Mouse (Mus musculus) MEL (cell line): Measurements from ENCODE around the gene Zfp91. TPM values are rescaled to one million over a fixed set of nuclear protein-coding genes. Genes with fewer than 3 reads are reported as not detected.

Source experiments
- DNase-seq: peaks from one replicate; pipeline ENCODE4 v3.0.0; 2011; ENCODE audit warnings: low read depth, low spot score
- H3K27ac ChIP-seq: 2 replicates; pipeline ENCODE4 v1.5.1; 2012; ENCODE audit warnings: low read depth, mild to moderate bottlenecking, control low read depth, low read length, moderate library complexity; ENCODE audit not compliant: control insufficient read depth
- H3K27me3 ChIP-seq, 2 experiments: fragments of 150-350 bp in 1 of 2; sonication (generic) in 1 of 2; 2 replicates each; pipeline ENCODE4 v1.6.1; 2012; ENCODE audit warnings: low read length in 2 of 2, mild to moderate bottlenecking in 2 of 2, improper control_type of control experiment in 1 of 2, moderate library complexity in 1 of 2; ENCODE audit not compliant: insufficient read depth in 2 of 2, control insufficient read depth in 1 of 2
- H3K36me3 ChIP-seq, 2 experiments: 2 replicates each; pipeline ENCODE4 v1.6.1; 2012 to 2014; ENCODE audit warnings: low read length in 2 of 2, improper control_type of control experiment in 1 of 2, inconsistent platforms in 1 of 2, mild to moderate bottlenecking in 1 of 2; ENCODE audit not compliant: insufficient read depth in 2 of 2, control insufficient read depth in 1 of 2
- H3K4me1 ChIP-seq, 2 experiments: fragments of 150-350 bp in 1 of 2; sonication (generic) in 1 of 2; 2 replicates each; pipeline ENCODE4 v1.6.1; 2012; ENCODE audit warnings: low read length in 2 of 2, improper control_type of control experiment in 1 of 2, mild to moderate bottlenecking in 1 of 2; ENCODE audit not compliant: insufficient read depth in 2 of 2, control insufficient read depth in 1 of 2
- H3K4me3 ChIP-seq, 2 experiments: fragments of 150-350 bp in 1 of 2; sonication (generic) in 1 of 2; 2 replicates each; pipeline ENCODE4 v1.5.1; 2012; ENCODE audit warnings: low read depth in 2 of 2, low read length in 2 of 2, mild to moderate bottlenecking in 2 of 2, moderate library complexity in 2 of 2, control low read depth in 1 of 2, improper control_type of control experiment in 1 of 2; ENCODE audit not compliant: control insufficient read depth in 1 of 2, insufficient read depth in 1 of 2
- H3K79me2 ChIP-seq: 2 replicates; pipeline ENCODE4 v1.6.1; 2012; ENCODE audit warnings: mild to moderate bottlenecking, low read length, moderate library complexity; ENCODE audit not compliant: control insufficient read depth, poor library complexity, insufficient read depth
- H3K9ac ChIP-seq: 2 replicates; pipeline ENCODE4 v1.6.1; 2012; ENCODE audit warnings: low read depth, mild to moderate bottlenecking, control low read depth, low read length, moderate library complexity; ENCODE audit not compliant: control insufficient read depth, poor library complexity, severe bottlenecking
- H3K9me3 ChIP-seq: fragments of 150-350 bp; sonication (generic); replicated peaks from 2 replicates; pipeline ENCODE4 v1.6.1; 2012; ENCODE audit warnings: mild to moderate bottlenecking, low read length, improper control_type of control experiment, moderate library complexity; ENCODE audit not compliant: insufficient read depth
- BHLHE40 ChIP-seq: IDR thresholded peaks from 2 replicates; pipeline ENCODE4 v1.6.1; 2012; ENCODE audit warnings: low read depth, mild to moderate bottlenecking, inconsistent platforms, low read length, improper control_type of control experiment, borderline replicate concordance
- CHD1 ChIP-seq: IDR thresholded peaks from 2 replicates; pipeline ENCODE4 v1.6.1; 2012; ENCODE audit warnings: low read depth, mild to moderate bottlenecking, inconsistent platforms, low read length, improper control_type of control experiment
- CTCF ChIP-seq, 3 experiments: IDR thresholded peaks in 2 of 3; conservative IDR thresholded peaks in 1 of 3; 2 replicates each; pipeline ENCODE4 v1.5.1; 2011 to 2012; ENCODE audit warnings: low read length in 3 of 3, low read depth in 2 of 3, mild to moderate bottlenecking in 2 of 3, improper control_type of control experiment in 1 of 3, inconsistent platforms in 1 of 3, mixed read lengths in 1 of 3, moderate library complexity in 1 of 3; ENCODE audit not compliant: control insufficient read depth in 1 of 3, insufficient read depth in 1 of 3, poor library complexity in 1 of 3, severe bottlenecking in 1 of 3
- EP300 ChIP-seq, 2 experiments: IDR thresholded peaks; 2 replicates each; pipeline ENCODE4 v1.6.1; 2011; ENCODE audit warnings: improper control_type of control experiment in 2 of 2, low read length in 2 of 2, low read depth in 1 of 2, mild to moderate bottlenecking in 1 of 2
- GATA1 ChIP-seq: IDR thresholded peaks from 2 replicates; pipeline ENCODE4 v1.6.1; 2011; ENCODE audit warnings: low read depth, low read length, improper control_type of control experiment
- HCFC1 ChIP-seq: IDR thresholded peaks from 2 replicates; pipeline ENCODE4 v1.6.1; 2012; ENCODE audit warnings: low read depth, mild to moderate bottlenecking, inconsistent platforms, low read length, improper control_type of control experiment, moderate library complexity
- MAZ ChIP-seq: IDR thresholded peaks from 2 replicates; pipeline ENCODE4 v1.6.1; 2012; ENCODE audit warnings: low read depth, mild to moderate bottlenecking, inconsistent platforms, low read length, improper control_type of control experiment
- MXI1 ChIP-seq: IDR thresholded peaks from 2 replicates; pipeline ENCODE4 v1.6.1; 2011; ENCODE audit warnings: mild to moderate bottlenecking, low read depth, low read length, improper control_type of control experiment
- MYC ChIP-seq: IDR thresholded peaks from 2 replicates; pipeline ENCODE4 v1.6.1; 2011; ENCODE audit warnings: low read depth, mild to moderate bottlenecking, low read length, improper control_type of control experiment, moderate library complexity
- NELFE ChIP-seq: IDR thresholded peaks from 2 replicates; pipeline ENCODE4 v1.6.1; 2011; ENCODE audit warnings: low read depth, low read length, improper control_type of control experiment
- NRF1 ChIP-seq: IDR thresholded peaks from 2 replicates; pipeline ENCODE4 v1.6.1; 2014; ENCODE audit warnings: low read depth, mild to moderate bottlenecking, inconsistent platforms, low read length, improper control_type of control experiment, moderate library complexity; ENCODE audit not compliant: poor library complexity, insufficient read depth, severe bottlenecking
- POLR2A ChIP-seq, 2 experiments: IDR thresholded peaks; 2 replicates each; pipeline ENCODE4 v1.6.1; 2011 to 2012; ENCODE audit warnings: low read length in 2 of 2, mild to moderate bottlenecking in 2 of 2, control low read depth in 1 of 2, improper control_type of control experiment in 1 of 2, low read depth in 1 of 2, moderate library complexity in 1 of 2; ENCODE audit not compliant: control insufficient read depth in 1 of 2, insufficient read depth in 1 of 2, poor library complexity in 1 of 2
- RCOR1 ChIP-seq: IDR thresholded peaks from 2 replicates; pipeline ENCODE4 v1.6.1; 2012; ENCODE audit warnings: low read depth, mild to moderate bottlenecking, inconsistent platforms, low read length, improper control_type of control experiment
- SIN3A ChIP-seq: IDR thresholded peaks from 2 replicates; pipeline ENCODE4 v1.6.1; 2012; ENCODE audit warnings: low read length, improper control_type of control experiment, inconsistent platforms
- TCF12 ChIP-seq: IDR thresholded peaks from 2 replicates; pipeline ENCODE4 v1.6.1; 2014; ENCODE audit warnings: low read depth, mild to moderate bottlenecking, inconsistent platforms, low read length, improper control_type of control experiment, moderate library complexity
- UBTF ChIP-seq: IDR thresholded peaks from 2 replicates; pipeline ENCODE4 v1.6.1; 2012; ENCODE audit warnings: low read depth, mild to moderate bottlenecking, inconsistent platforms, low read length, improper control_type of control experiment, moderate library complexity, borderline replicate concordance; ENCODE audit not compliant: insufficient read depth
- USF1 ChIP-seq: IDR thresholded peaks from 2 replicates; pipeline ENCODE4 v1.6.1; 2014; ENCODE audit warnings: low read depth, mild to moderate bottlenecking, inconsistent platforms, low read length, improper control_type of control experiment, moderate library complexity
- polyA plus RNA-seq, 2 experiments: library from polyadenylated mRNA; stranded (reverse) in 1 of 2; unstranded in 1 of 2; fragments of >175 nt in 1 of 2; fragments of >200 nt in 1 of 2; gene quantifications; 2 replicates each; pipeline versions ENCODE4 v1.2.1 to v1.2.4; 2012; ENCODE audit warnings: low replicate concordance in 2 of 2, low read depth in 1 of 2; ENCODE audit not compliant: insufficient read length in 2 of 2, insufficient read depth in 1 of 2, missing spikeins in 1 of 2
- total RNA-seq: library from RNA; depleted of rRNA; stranded (reverse); fragments of 300-350 nt; gene quantifications from 2 replicates; pipeline ENCODE4 v1.2.3, GENCODE M21; 2012

The Zfp91 gene
- total and polyA plus RNA-seq, 3 experiments = 32.3 to 148 (median 51.7) TPM

GRCm38 (mm10) chr19:12812644-12813364 lies 16.9 kb upstream of the Zfp91 start:
- Histone ChIP-seq H3K79me2 (no peaks in the 10 kb centered on the region), H3K4me3 (no peak overlapping the region), H3K36me3 (peaks cover 0 to 6% of the 10 kb centered on the region in 2 experiments; a peak in 2 of 4 replicates), H3K4me1 (peaks cover 8 to 19% of the 10 kb centered on the region in 2 experiments), H3K9me3 (no peaks in the 10 kb centered on the region), H3K27ac (no peak overlapping the region), H3K27me3 (no peaks in the 10 kb centered on the region), H3K9ac (no peak overlapping the region)
- no peak for DNase-seq
- TF ChIP-seq MYC (no peak), GATA1 (peak; percentile 27; the same call in 1 of the 2 replicates), MAZ (no peak), RCOR1 (no peak), NELFE (no peak), NRF1 (no peak), UBTF (no peak), MXI1 (0 out of 2 replicates have a peak, but pooled peaks have one; percentile 13)

GRCm38 (mm10) chr19:12806214-12806613 lies 10.3 kb upstream of the Zfp91 start:
- no peak for DNase-seq
- Histone ChIP-seq H3K27ac (no peak overlapping the region), H3K4me3 (no peak overlapping the region)

More at GRCm38 (mm10) chr19:12806214-12806613, 10.3 kb upstream of the Zfp91 start:
- H3K36me3 ChIP-seq = peaks cover 0 to 4% of the 10 kb centered on the region in 2 experiments; a peak in 1 of 4 replicates
- no peaks in the 10 kb centered on the region for H3K9me3 ChIP-seq
- H3K4me1 ChIP-seq = peaks cover 0 to 2% of the 10 kb centered on the region in 2 experiments; a peak in 1 of 4 replicates
- H3K27me3 ChIP-seq = no peaks in the 10 kb centered on the region
- H3K9ac ChIP-seq = no peak overlapping the region
- peaks cover 1% of the 10 kb centered on the region; the same call in 1 of the 2 replicates for H3K79me2 ChIP-seq
- no peak for TF ChIP-seq SIN3A
- no peak for TF ChIP-seq POLR2A (IDR thresholded peaks at IDR 0.05; ENCODE audit: control insufficient read depth in 1 of 2, insufficient read depth in 1 of 2, low read depth in 1 of 2, low read length in 2 of 2, poor library complexity in 1 of 2)
- TF ChIP-seq EP300 (IDR thresholded peaks at IDR 0.05; ENCODE audit: low read depth in 1 of 2, low read length in 2 of 2) = no peak
- no peak for TF ChIP-seq HCFC1
- TF ChIP-seq MXI1 = no peak
- no peak for TF ChIP-seq USF1
- TF ChIP-seq NELFE = no peak
- no peak for TF ChIP-seq NRF1
- no peak for TF ChIP-seq TCF12
- no peak for TF ChIP-seq CHD1
- TF ChIP-seq BHLHE40 = no peak
- no peak for TF ChIP-seq CTCF (IDR thresholded peaks at IDR 0.05 in 2 of 3, conservative IDR thresholded peaks at IDR 0.05 in 1 of 3; ENCODE audit: control insufficient read depth in 1 of 3, insufficient read depth in 1 of 3, low read depth in 2 of 3, low read length in 3 of 3, poor library complexity in 1 of 3, severe bottlenecking in 1 of 3)
